Mouse (Mus musculus) adrenal gland (tissue): ENCODE results near the gene Slc15a1.

ENCODE experiments used
- intact Hi-C: fragments of 180-260 bp; cut with DNase I; formaldehyde crosslinking; loops from one replicate; pipeline ENCODE4 v1.15.1; 2025
- long read RNA-seq, 2 experiments: library from polyadenylated mRNA; unstranded; transcript quantifications; one replicate each; pipeline ENCODE4 v2.0.0; 2020; ENCODE audit warnings: borderline replicate concordance in 1 of 2; ENCODE audit not compliant: insufficient replicate concordance in 1 of 2

Gene Slc15a1
- long read RNA-seq, experiment 1, result 0 reads
- long read RNA-seq, experiment 2, result 0 reads

DNA sequence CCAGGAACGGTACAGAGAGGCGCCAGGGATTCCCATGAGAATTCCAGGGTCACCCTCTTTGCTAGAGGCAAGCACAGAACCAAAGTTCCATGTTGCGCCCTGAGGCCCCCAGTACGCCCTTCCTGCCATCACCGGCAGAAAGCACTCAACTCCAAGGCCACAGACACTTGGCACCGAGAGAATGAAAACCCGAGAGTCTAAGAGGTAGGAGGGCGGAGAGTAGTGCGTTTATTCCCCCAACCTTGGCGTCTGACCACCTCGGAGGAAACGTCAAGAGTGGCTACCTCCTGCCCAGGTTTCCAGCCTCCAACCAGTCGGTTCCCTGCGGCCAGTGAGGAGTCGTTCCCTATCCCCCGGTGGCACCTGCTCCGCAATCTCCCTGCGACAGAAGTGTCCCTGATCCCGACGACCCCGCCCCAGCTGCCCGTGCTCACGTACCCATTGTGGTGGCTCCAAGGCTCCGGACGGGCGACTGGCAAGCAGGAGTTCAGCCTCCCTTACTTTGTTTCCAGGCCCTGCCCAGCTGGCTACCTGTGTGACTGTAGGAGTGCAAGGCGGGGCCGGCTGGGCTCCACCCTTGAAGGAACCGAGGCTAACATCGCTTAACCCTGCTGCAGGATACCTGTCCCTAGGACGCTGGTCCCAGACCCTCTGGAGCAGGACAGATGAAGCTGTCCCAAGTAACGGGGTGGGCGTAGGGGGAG, at the start of gene Slc15a1:
Gene Slc15a1 (minus strand): TSS at position 472 of the 704 bp plus-strand sequence.
- intact Hi-C loops, result no loop called here

- intact Hi-C loops, result no loop called here
These were observed 48.7 kb upstream of the Slc15a1 start for GRCm38 (mm10) chr14:121553785-121554184.

GRCm38 (mm10) chr14:121552586-121552985, 47.5 kb upstream of the Slc15a1 start:
- intact Hi-C loops, result no loop called here

GRCm38 (mm10) chr14:121549834-121550233, 44.8 kb upstream of the Slc15a1 start:
- intact Hi-C loops, result no loop called here

- intact Hi-C loops, result no loop called here
These were observed 42.7 kb upstream of the Slc15a1 start for GRCm38 (mm10) chr14:121547745-121548144.

GRCm38 (mm10) chr14:121546621-121547020, 41.6 kb upstream of the Slc15a1 start:
- intact Hi-C loops, result no loop called here

- intact Hi-C loops, result no loop called here
These were observed 40.7 kb upstream of the Slc15a1 start for GRCm38 (mm10) chr14:121545551-121546331.

DNA sequence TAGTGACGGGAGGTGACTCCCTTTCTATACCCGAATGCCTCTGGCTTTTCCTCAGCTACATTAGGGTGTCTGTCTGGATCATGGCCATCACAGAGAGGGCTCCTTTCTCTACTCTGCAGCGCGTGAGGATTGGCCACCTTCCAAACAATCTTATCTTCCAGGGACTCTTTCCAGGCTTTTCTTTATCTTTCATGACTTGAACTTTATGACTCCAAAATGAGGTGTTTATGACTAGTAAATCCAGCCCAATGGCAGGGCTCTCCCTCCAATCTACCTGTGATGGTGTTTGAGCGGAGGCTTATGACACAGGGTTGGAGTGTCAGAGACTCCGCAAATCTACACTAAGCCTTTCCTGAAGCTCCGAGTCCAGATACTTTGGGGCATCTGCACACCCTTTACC, 36.2 kb upstream of the Slc15a1 start:
- intact Hi-C loops, result no loop called here

- intact Hi-C loops, result no loop called here
These were observed 29.4 kb upstream of the Slc15a1 start for GRCm38 (mm10) chr14:121534501-121534900.

DNA sequence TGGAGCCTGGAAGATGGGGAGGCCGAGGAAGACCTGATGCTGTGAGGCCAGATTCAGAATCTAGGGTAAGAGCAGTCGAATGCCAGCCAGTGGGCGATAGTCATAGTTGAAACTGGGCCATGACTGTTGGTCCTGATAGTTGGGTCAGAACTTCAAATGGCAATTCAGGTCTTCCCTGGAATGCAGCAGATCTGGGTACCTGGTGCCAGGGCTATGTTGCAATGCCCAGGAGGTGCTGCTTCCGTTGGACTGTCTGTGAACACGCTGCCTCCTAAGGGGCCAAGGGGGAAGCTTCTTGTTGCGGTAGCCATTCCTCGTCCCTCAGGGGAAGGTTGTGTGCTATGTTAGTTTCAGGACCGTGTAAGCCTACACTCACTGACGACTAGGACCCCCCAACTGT, 25.8 kb upstream of the Slc15a1 start:
- intact Hi-C loops, result no loop called here

DNA sequence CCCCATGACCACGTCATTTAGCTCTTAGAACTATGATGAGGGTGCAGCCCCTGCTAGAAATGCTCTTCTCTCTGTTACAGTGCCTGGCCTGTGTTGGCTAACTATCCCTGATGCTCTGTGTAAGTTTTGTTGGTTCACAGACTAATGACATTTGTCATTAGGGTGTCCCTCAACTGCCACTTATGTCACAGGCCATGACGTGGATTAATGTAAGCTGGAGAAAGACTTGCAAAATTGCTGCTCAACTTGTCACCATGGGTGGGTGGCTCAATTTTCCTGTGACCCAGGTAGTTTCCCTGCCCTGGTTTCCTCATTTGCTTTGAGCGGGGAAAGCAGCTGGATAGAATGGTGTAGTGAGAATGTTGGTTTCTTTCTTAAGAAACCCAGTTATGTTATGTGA, 22.8 kb upstream of the Slc15a1 start:
- intact Hi-C loops, result no loop called here

- intact Hi-C loops, result no loop called here
These were observed 22.1 kb upstream of the Slc15a1 start for GRCm38 (mm10) chr14:121527201-121527600.

- intact Hi-C loops, result loop anchor here (5.0 kb wide), 1 partner anchor 39 kb away; no protein-coding TSS in a partner anchor
These were observed 16.7 kb upstream of the Slc15a1 start for GRCm38 (mm10) chr14:121521709-121522108.

- intact Hi-C loops, result no loop called here
These were observed 11.8 kb upstream of the Slc15a1 start for GRCm38 (mm10) chr14:121516881-121517280.

DNA sequence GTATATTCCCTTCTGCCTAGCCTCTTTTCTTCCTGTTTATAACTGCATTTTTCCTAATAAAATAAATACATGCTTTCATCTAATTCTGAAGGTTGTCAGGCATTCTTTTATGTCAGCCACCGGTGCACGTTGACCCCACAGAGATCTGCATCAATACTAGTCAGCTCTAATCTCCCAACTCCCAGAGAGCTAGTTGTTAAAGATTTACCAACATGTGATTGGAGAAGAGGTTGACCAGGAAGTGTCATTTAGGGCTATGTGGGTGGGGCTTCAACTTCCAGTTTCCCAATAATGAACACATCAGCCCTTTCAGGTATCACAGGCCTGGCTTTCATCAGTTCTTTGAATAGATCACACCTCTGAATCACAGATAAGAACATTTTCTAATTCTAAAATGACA, 3.9 kb upstream of the Slc15a1 start:
- intact Hi-C loops, result no loop called here

- intact Hi-C loops, result no loop called here
These were observed 1.3 kb upstream of the Slc15a1 start for GRCm38 (mm10) chr14:121506336-121506735.

DNA sequence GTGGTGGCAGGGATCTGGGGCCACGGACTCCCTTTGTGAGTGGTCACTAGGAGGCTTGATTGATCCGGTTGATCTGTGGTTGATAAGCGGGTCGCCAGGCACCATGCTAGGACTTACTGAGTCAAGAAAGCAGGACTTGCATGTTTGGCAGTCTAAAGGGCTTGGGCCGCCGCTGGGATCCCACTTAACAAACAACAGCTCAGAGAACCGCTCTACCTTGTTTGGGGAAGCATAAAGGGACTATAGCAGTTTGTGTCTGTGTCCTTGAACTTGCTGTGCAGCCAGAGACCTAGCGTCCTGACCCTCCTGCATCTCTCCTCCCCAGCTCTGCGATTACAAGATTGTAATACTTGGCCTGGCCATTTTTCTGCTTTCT, 421 bp upstream of the Slc15a1 start:
- intact Hi-C loops, result no loop called here

- intact Hi-C loops, result no loop called here
These were observed 4.5 kb downstream of the Slc15a1 start for GRCm38 (mm10) chr14:121500577-121500976.

- intact Hi-C loops, result no loop called here
These were observed 5.3 kb downstream of the Slc15a1 start for GRCm38 (mm10) chr14:121499769-121500168.

GRCm38 (mm10) chr14:121497800-121498199, 7.3 kb downstream of the Slc15a1 start:
- intact Hi-C loops, result no loop called here

GRCm38 (mm10) chr14:121495741-121496140, 9.3 kb downstream of the Slc15a1 start:
- intact Hi-C loops, result no loop called here

- intact Hi-C loops, result no loop called here
These were observed 9.9 kb downstream of the Slc15a1 start for GRCm38 (mm10) chr14:121495120-121495519.

GRCm38 (mm10) chr14:121494238-121494637, 10.8 kb downstream of the Slc15a1 start:
- intact Hi-C loops, result no loop called here
